Mouse (Mus musculus) induced T-regulatory cell, adult 2 months (primary cell): ENCODE results near the gene Qtrt2.

Source experiments
- DNase-seq: peaks from one replicate; pipeline ENCODE4 v3.0.0-alpha.2; 2012; ENCODE audit warnings: low read depth

Gene Qtrt2

GRCm38 (mm10) chr16:43925001-43925558 lies 1.5 kb downstream of the Qtrt2 start:
- DNase-seq, result no peak

GRCm38 (mm10) chr16:43922630-43923029 lies 4.0 kb downstream of the Qtrt2 start:
- no peak for DNase-seq

- no peak for DNase-seq
Measured at GRCm38 (mm10) chr16:43922024-43922423, 4.6 kb downstream of the Qtrt2 start.

GRCm38 (mm10) chr16:43918867-43919266 lies 7.7 kb downstream of the Qtrt2 start:
- no peak for DNase-seq

GRCm38 (mm10) chr16:43908881-43909280 lies 17.7 kb downstream of the Qtrt2 start:
- peak; percentile 36 for DNase-seq

- peak; percentile 15 for DNase-seq
Measured at GRCm38 (mm10) chr16:43900571-43900970, 26.0 kb downstream of the Qtrt2 start.

GRCm38 (mm10) chr16:43900138-43900537 lies 26.5 kb downstream of the Qtrt2 start:
- no peak for DNase-seq

- no peak for DNase-seq
Measured at GRCm38 (mm10) chr16:43894501-43894900, 32.1 kb downstream of the Qtrt2 start.

- DNase-seq, result peak; percentile 18
Measured at GRCm38 (mm10) chr16:43890747-43891336, 35.8 kb downstream of the Qtrt2 start.

- no peak for DNase-seq
Measured at GRCm38 (mm10) chr16:43890005-43890336, 36.6 kb downstream of the Qtrt2 start.

GRCm38 (mm10) chr16:43889208-43890004 lies 37.2 kb downstream of the Qtrt2 start, which contains the start of gene Ccdc191:
TSS of gene Ccdc191 (plus strand) at chr16:43889800.
- DNase-seq, result peak; percentile 100

GRCm38 (mm10) chr16:43882329-43882728 lies 44.3 kb downstream of the Qtrt2 start:
- peak; percentile 9 for DNase-seq

- DNase-seq, result peak; percentile 46
Measured at GRCm38 (mm10) chr16:43881636-43882035, 45.0 kb downstream of the Qtrt2 start.

GRCm38 (mm10) chr16:43879769-43880168 lies 46.8 kb downstream of the Qtrt2 start:
- no peak for DNase-seq

GRCm38 (mm10) chr16:43871419-43871818 lies 55.2 kb downstream of the Qtrt2 start:
- no peak for DNase-seq

- no peak for DNase-seq
Measured at GRCm38 (mm10) chr16:43869805-43870204, 56.8 kb downstream of the Qtrt2 start.

GRCm38 (mm10) chr16:43860624-43861023 lies 66.0 kb downstream of the Qtrt2 start:
- DNase-seq, result no peak

- no peak for DNase-seq
Measured at GRCm38 (mm10) chr16:43858941-43859476, 67.6 kb downstream of the Qtrt2 start.

GRCm38 (mm10) chr16:43849839-43850238 lies 76.8 kb downstream of the Qtrt2 start:
- no peak for DNase-seq

GRCm38 (mm10) chr16:43841236-43841635 lies 85.4 kb downstream of the Qtrt2 start:
- DNase-seq, result no peak

- DNase-seq, result peak; percentile 31
Measured at GRCm38 (mm10) chr16:43831957-43832356, 94.7 kb downstream of the Qtrt2 start.

GRCm38 (mm10) chr16:43827492-43827891 lies 99.1 kb downstream of the Qtrt2 start:
- DNase-seq, result no peak

- DNase-seq, result no peak
Measured at GRCm38 (mm10) chr16:43818404-43818803, 108.2 kb downstream of the Qtrt2 start.
